ENCODE assay signal across 7 mouse cellular contexts in genomic region chr1:180403357-180403693, GRCm38 (mm10).
DNase-seq lines count a peak whose midpoint lies in the region; ATAC-seq and TF ChIP-seq lines count a peak whose summit lies in the region.

No protein-coding gene starts in this region.

- H3K27ac ChIP-seq in kidney, postnatal 0 days, result peak overlapping the region; percentile 85
- peak overlapping the region; percentile 68 for H3K27ac ChIP-seq in embryonic facial prominence, embryonic 10.5 days (replicated peaks)
- H3K27ac ChIP-seq in heart, embryonic 16.5 days (ENCODE audit: low read length), result peak overlapping the region; percentile 87
- H3K27ac ChIP-seq in macrophage, result peak overlapping the region; percentile 98

- no peak overlapping the region for H3K4me3 ChIP-seq in kidney, postnatal 0 days (replicated peaks; ENCODE audit: low read depth, low read length)
- H3K4me3 ChIP-seq in embryonic facial prominence, embryonic 10.5 days, result no peak overlapping the region
- no peak overlapping the region for H3K4me3 ChIP-seq in heart, embryonic 16.5 days (ENCODE audit: low read length)
- no peak overlapping the region for H3K4me3 ChIP-seq in macrophage (ENCODE audit: inconsistent target)

- peaks cover 20% of the 10 kb centered on the region for H3K4me1 ChIP-seq in kidney, postnatal 0 days (replicated peaks; ENCODE audit: insufficient read depth, low read length)
- peaks cover 58% of the 10 kb centered on the region for H3K4me1 ChIP-seq in embryonic facial prominence, embryonic 10.5 days
- H3K4me1 ChIP-seq in heart, embryonic 16.5 days (ENCODE audit: control insufficient read depth, insufficient read depth, low read length), result peaks cover 64% of the 10 kb centered on the region

- H3K9ac ChIP-seq in kidney, postnatal 0 days (ENCODE audit: low read depth, low read length), result no peak overlapping the region
- peak overlapping the region; percentile 26 for H3K9ac ChIP-seq in heart, embryonic 16.5 days (ENCODE audit: low read length)

- no peak for ATAC-seq in kidney, postnatal 0 days (replicated peaks; ENCODE audit: low FRiP score, low read depth)
- ATAC-seq in heart, embryonic 16.5 days (replicated peaks; ENCODE audit: extremely low read depth, insufficient read depth, low FRiP score), result no peak

- TF ChIP-seq CTCF in kidney, postnatal 0 days (IDR thresholded peaks at IDR 0.05; ENCODE audit: low read depth), result no peak

- H3K9me3 ChIP-seq in kidney, postnatal 0 days (replicated peaks; ENCODE audit: low read length), result no peaks in the 10 kb centered on the region
- no peaks in the 10 kb centered on the region for H3K9me3 ChIP-seq in embryonic facial prominence, embryonic 10.5 days
- H3K9me3 ChIP-seq in heart, embryonic 16.5 days (replicated peaks; ENCODE audit: control insufficient read depth, low read length), result no peaks in the 10 kb centered on the region

- H3K4me2 ChIP-seq in kidney, postnatal 0 days (ENCODE audit: low read length), result no peak overlapping the region; the same call in 1 of the 2 replicates
- peak overlapping the region; percentile 38 for H3K4me2 ChIP-seq in heart, embryonic 16.5 days (ENCODE audit: low read depth, low read length)

- no peaks in the 10 kb centered on the region for H3K27me3 ChIP-seq in kidney, postnatal 0 days (ENCODE audit: insufficient read depth, low read length)
- no peaks in the 10 kb centered on the region for H3K27me3 ChIP-seq in embryonic facial prominence, embryonic 10.5 days (replicated peaks; ENCODE audit: low read depth, poor library complexity, severe bottlenecking)
- no peaks in the 10 kb centered on the region for H3K27me3 ChIP-seq in heart, embryonic 16.5 days (ENCODE audit: control insufficient read depth, insufficient read depth, low read length)

- no peak for DNase-seq in kidney, postnatal 0 days (ENCODE audit: low spot score)
- no peak for DNase-seq in kidney, adult 8-10 months
- no peak for DNase-seq in embryonic facial prominence, embryonic 10.5 days (ENCODE audit: low spot score)
- DNase-seq in adrenal gland, postnatal 14 days, result no peak
- no peak for DNase-seq in layer of hippocampus, postnatal 14 days (ENCODE audit: low spot score in 2 of 2)

- peaks cover 86% of the 10 kb centered on the region for H3K79me2 ChIP-seq in macrophage (ENCODE audit: inconsistent target)

- 86% methylated on average over 8 of the region's 8 CpGs for WGBS in kidney, postnatal 0 days
- WGBS in embryonic facial prominence, embryonic 10.5 days, result 93% methylated on average over 8 of the region's 8 CpGs
- 65% methylated on average over 8 of the region's 8 CpGs for WGBS in heart, embryonic 16.5 days
- 52% methylated on average over 7 of the region's 8 CpGs for WGBS in macrophage (ENCODE audit: missing documents)

- H3K36me3 ChIP-seq in kidney, postnatal 0 days (ENCODE audit: insufficient read depth, low read length), result no peaks in the 10 kb centered on the region
- no peaks in the 10 kb centered on the region for H3K36me3 ChIP-seq in embryonic facial prominence, embryonic 10.5 days (replicated peaks)
- H3K36me3 ChIP-seq in heart, embryonic 16.5 days (ENCODE audit: control insufficient read depth, insufficient read depth), result no peaks in the 10 kb centered on the region
- H3K36me3 ChIP-seq in macrophage (ENCODE audit: inconsistent target), result no peaks in the 10 kb centered on the region
